Mouse (Mus musculus) hindbrain, embryonic 10.5 days (tissue): Measurements from ENCODE around the gene Mylk. TPM values are rescaled to one million over a fixed set of nuclear protein-coding genes. Genes with fewer than 3 reads are reported as not detected.
A peak's percentile ranks its signal among the peaks of the same experiment; 100 is the strongest.

Source experiments
- DNase-seq: peaks from one replicate; pipeline ENCODE4 v3.0.0-alpha.2; 2017; ENCODE audit warnings: low spot score
- H3K27ac ChIP-seq: fragments of 300-500 bp; sonication (generic); 2 replicates; pipeline ENCODE4 v1.5.1; 2016; ENCODE audit warnings: mild to moderate bottlenecking, moderate library complexity
- H3K27me3 ChIP-seq: fragments of 300-500 bp; sonication (generic); 2 replicates; pipeline ENCODE4 v1.6.1; 2016; ENCODE audit warnings: mild to moderate bottlenecking; ENCODE audit not compliant: poor library complexity, insufficient read depth, severe bottlenecking
- H3K36me3 ChIP-seq: fragments of 300-500 bp; sonication (generic); 2 replicates; pipeline ENCODE4 v1.6.1; 2016; ENCODE audit warnings: mild to moderate bottlenecking, moderate library complexity
- H3K4me1 ChIP-seq: fragments of 300-500 bp; sonication (generic); replicated peaks from 2 replicates; pipeline ENCODE4 v1.6.1; 2016; ENCODE audit warnings: mild to moderate bottlenecking
- H3K4me3 ChIP-seq: fragments of 300-500 bp; sonication (generic); 2 replicates; pipeline ENCODE4 v1.5.1; 2016; ENCODE audit warnings: mild to moderate bottlenecking, moderate library complexity
- H3K9me3 ChIP-seq: fragments of 300-500 bp; sonication (generic); 2 replicates; pipeline ENCODE4 v1.6.1; 2016; ENCODE audit warnings: mild to moderate bottlenecking, moderate library complexity
- WGBS: fragments of 180-500 bp; shearing (Covaris S2); methylation state at CpG from one replicate; pipeline ENCODE4 v1.1.7; 2016; 5-methylcytosine and 5-hydroxymethylcytosine counted together
- polyA plus RNA-seq: library from polyadenylated mRNA; unstranded; fragments of >200 nt; fragmentation: Nextera tagmentation; extraction: Ambion mirVana; gene quantifications from 2 replicates; pipeline ENCODE4 v1.2.1, GENCODE M21; 2016

The Mylk gene
- polyA plus RNA-seq, 1 experiment from 2014 or later: 5.7 TPM

DNA sequence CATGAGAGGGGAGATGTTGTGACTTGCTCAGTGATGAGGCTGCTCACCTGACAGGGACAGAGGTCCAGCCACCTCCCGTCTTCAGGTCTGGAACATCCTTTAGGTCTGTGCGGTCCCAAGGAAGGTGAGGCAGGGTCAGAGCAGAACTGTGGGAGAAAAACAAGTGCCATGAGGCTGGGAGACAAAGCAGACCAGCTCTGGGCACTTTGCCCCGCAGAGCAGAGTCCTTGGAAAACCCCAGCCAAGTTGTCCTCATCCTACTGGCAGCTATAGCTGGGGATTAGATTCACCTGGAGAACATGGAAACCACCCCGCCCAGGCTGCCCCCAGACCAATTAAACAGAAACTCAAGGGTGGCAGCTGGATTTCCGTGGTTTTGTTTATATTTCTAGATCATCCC, 195.4 kb downstream of the Mylk start:
- H3K9me3 ChIP-seq: no peaks in the 10 kb centered on the region

DNA sequence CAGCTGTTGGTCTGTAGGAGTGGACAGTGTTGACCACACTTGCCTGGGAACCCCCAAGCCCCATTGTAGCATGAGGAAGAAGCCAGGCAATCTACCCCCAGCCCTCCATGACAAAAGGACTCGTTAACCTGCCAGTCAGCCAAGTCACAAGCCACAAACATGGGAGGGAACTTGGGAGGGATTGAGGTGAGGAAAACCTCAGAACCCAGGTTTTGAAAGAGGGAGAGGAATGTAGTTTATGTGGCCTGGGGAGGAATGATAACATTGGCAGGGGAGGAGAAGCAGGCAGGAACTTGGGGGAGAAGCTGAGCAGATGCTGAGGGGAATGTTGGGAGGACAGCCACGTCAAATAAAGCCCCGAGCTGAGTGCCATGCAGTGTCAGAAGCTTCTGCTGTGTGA, 196.9 kb downstream of the Mylk start:
- DNase-seq: no peak
- WGBS: 53% methylated on average over 3 of the region's 3 CpGs
- H3K27me3 ChIP-seq: no peaks in the 10 kb centered on the region
- H3K27ac ChIP-seq: peak overlapping the region; percentile 24; the same call in 1 of the 2 replicates
- H3K4me1 ChIP-seq: peaks cover 32% of the 10 kb centered on the region
- H3K36me3 ChIP-seq: no peaks in the 10 kb centered on the region
- H3K9me3 ChIP-seq: no peaks in the 10 kb centered on the region
- no peak overlapping the region for H3K4me3 ChIP-seq

More for the DNA sequence above, 195.4 kb downstream of the Mylk start:
- Histone ChIP-seq H3K27ac (no peak overlapping the region), H3K4me3 (no peak overlapping the region), H3K27me3 (no peaks in the 10 kb centered on the region), H3K4me1 (peaks cover 38% of the 10 kb centered on the region), H3K36me3 (no peaks in the 10 kb centered on the region)
- DNase-seq: no peak
- WGBS: 78% methylated on average over 5 of the region's 5 CpGs

DNA sequence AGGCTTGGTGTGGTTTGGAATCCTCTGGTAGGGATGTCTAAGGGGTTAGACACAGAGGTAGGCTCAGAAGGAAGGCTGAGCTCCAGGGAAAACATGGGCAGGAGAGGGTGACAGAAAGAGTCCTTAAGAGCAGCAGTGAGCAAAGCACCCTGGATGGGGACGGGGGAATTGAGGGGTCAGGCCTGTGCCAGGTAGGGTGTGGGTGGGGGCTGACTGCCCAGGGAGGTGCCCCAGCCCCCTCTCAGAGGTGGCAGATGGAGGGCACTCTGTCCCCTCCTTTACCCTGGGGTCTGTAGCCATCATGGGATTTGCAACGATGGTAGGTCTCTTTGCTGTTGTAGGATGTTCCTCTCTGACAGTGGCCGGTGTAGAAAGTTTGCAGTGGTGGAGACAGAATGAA, 201.3 kb downstream of the Mylk start:
- Histone ChIP-seq H3K36me3 (no peaks in the 10 kb centered on the region), H3K9me3 (no peaks in the 10 kb centered on the region), H3K27ac (peak overlapping the region; percentile 56; the same call in 1 of the 2 replicates), H3K4me1 (peaks cover 16% of the 10 kb centered on the region), H3K4me3 (no peak overlapping the region), H3K27me3 (no peaks in the 10 kb centered on the region)
- no peak for DNase-seq
- 86% methylated on average over 3 of the region's 3 CpGs for WGBS

DNA sequence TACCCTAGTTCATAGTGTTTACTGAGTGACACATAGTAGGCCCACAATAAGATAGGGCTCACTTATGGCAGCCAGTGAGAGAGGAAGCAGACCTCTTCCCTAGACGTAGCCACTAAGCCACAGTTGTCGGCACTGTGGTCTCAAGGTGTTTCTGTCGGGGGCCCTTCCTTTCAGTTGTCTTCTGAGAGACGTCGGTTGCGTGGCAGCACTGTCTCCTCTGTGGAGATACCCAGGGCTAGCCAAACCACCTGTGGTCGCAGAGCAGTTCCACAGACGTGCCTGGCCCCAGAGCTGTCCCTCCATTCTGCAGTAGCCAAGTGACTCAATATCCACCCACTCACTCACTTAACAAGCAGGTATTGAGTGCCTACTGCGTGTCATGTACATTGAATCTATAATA, 205.9 kb downstream of the Mylk start:
- peaks cover 5% of the 10 kb centered on the region for H3K9me3 ChIP-seq
- H3K36me3 ChIP-seq: peaks cover 6% of the 10 kb centered on the region
- H3K27me3 ChIP-seq: no peaks in the 10 kb centered on the region
- peaks cover 6% of the 10 kb centered on the region for H3K4me1 ChIP-seq
- WGBS: 90% methylated on average over 9 of the region's 9 CpGs
- H3K27ac ChIP-seq: no peak overlapping the region
- H3K4me3 ChIP-seq: no peak overlapping the region
- no peak for DNase-seq

DNA sequence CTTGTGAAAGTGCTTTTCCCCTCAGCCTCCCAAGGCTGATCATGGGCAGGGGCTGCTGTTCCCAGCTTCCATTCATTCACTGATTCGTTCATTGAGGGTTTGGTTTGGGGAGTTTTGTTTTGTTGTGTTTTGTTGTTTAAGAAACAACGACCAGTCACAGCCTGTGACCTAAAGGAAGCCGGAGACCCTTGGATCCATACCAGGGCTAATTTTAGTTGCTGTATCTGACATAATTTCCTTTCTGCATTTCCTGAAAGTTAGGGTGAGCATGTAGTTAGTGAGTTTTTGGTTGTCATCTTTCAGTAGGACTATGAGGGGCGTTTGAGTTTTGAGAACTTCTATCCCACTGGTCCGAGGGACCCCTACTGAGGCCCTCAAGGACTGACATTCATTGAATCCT, 207.2 kb downstream of the Mylk start:
- H3K9me3 ChIP-seq: peaks cover 5% of the 10 kb centered on the region
- DNase-seq: no peak
- no peak overlapping the region for H3K27ac ChIP-seq
- peaks cover 18% of the 10 kb centered on the region for H3K36me3 ChIP-seq
- no peaks in the 10 kb centered on the region for H3K27me3 ChIP-seq
- H3K4me3 ChIP-seq: no peak overlapping the region
- H3K4me1 ChIP-seq: peaks cover 8% of the 10 kb centered on the region
- 85% methylated on average over 5 of the region's 5 CpGs for WGBS

- WGBS: 74% methylated on average over 3 of the region's 3 CpGs
- Histone ChIP-seq H3K9me3 (peaks cover 5% of the 10 kb centered on the region), H3K27me3 (no peaks in the 10 kb centered on the region), H3K4me1 (peaks cover 12% of the 10 kb centered on the region), H3K27ac (no peak overlapping the region), H3K36me3 (peaks cover 21% of the 10 kb centered on the region), H3K4me3 (no peak overlapping the region)
- no peak for DNase-seq
Observed at GRCm38 (mm10) chr16:34952798-34953197, 207.8 kb downstream of the Mylk start.

DNA sequence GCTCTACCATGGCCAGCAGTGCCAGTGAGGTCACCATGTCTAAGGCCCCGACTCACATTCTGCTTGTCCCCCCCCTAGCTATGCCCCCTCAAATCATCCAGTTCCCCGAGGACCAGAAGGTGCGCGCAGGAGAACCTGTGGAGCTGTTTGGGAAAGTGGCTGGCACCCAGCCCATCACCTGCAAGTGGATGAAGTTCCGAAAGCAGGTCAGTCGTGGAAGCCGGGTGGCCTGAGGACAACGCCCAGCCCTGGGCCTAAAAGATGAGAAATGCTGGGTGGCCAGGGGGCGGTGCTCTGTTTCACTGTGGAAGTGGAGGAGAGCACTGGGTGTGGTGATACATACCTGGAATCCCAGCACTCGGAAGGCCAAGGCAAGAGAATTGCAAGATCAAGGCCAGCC, 208.5 kb downstream of the Mylk start:
- Histone ChIP-seq H3K27ac (no peak overlapping the region), H3K36me3 (peaks cover 21% of the 10 kb centered on the region), H3K27me3 (no peaks in the 10 kb centered on the region), H3K4me1 (peaks cover 19% of the 10 kb centered on the region), H3K4me3 (no peak overlapping the region), H3K9me3 (peaks cover 5% of the 10 kb centered on the region)
- no peak for DNase-seq
- WGBS: 94% methylated on average over 10 of the region's 10 CpGs

GRCm38 (mm10) chr16:34957487-34958230, 212.6 kb downstream of the Mylk start:
- 77% methylated on average over 8 of the region's 8 CpGs for WGBS
- Histone ChIP-seq H3K27ac (peak overlapping the region; percentile 56; the same call in 1 of the 2 replicates), H3K4me3 (no peak overlapping the region), H3K36me3 (peaks cover 21% of the 10 kb centered on the region), H3K9me3 (peaks cover 5% of the 10 kb centered on the region), H3K27me3 (no peaks in the 10 kb centered on the region), H3K4me1 (peaks cover 40% of the 10 kb centered on the region)
- DNase-seq: no peak

DNA sequence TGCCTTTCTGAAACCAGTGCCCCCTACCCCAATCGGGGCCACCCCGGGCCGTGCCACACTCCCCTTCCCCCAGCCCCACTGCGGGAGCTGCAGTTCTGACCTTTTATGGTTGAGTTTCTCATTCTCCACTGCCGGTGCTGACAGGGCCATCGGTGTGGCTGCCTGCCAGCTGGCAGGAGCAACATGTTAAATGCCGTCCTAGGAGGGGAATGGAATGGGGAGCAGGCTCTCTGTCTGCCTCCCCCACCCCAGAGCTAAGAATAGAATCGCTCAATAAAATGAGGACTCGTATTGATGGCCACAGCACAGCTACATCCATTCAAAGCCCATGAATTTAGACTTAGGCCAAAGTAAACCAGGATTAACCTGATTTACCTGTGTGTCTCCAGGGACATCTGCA, 213.7 kb downstream of the Mylk start:
- H3K4me3 ChIP-seq: no peak overlapping the region
- peaks cover 40% of the 10 kb centered on the region for H3K4me1 ChIP-seq
- 47% methylated on average over 9 of the region's 9 CpGs for WGBS
- peaks cover 21% of the 10 kb centered on the region for H3K36me3 ChIP-seq
- H3K9me3 ChIP-seq: peaks cover 5% of the 10 kb centered on the region
- peak overlapping the region; percentile 56; the same call in 1 of the 2 replicates for H3K27ac ChIP-seq
- no peaks in the 10 kb centered on the region for H3K27me3 ChIP-seq
- no peak for DNase-seq

GRCm38 (mm10) chr16:34959261-34959660, 214.3 kb downstream of the Mylk start:
- H3K9me3 ChIP-seq: peaks cover 5% of the 10 kb centered on the region
- H3K4me1 ChIP-seq: peaks cover 40% of the 10 kb centered on the region
- H3K27me3 ChIP-seq: no peaks in the 10 kb centered on the region
- no peak for DNase-seq
- H3K4me3 ChIP-seq: no peak overlapping the region
- peaks cover 21% of the 10 kb centered on the region for H3K36me3 ChIP-seq
- WGBS: 87% methylated on average over 5 of the region's 5 CpGs
- H3K27ac ChIP-seq: no peak overlapping the region

DNA sequence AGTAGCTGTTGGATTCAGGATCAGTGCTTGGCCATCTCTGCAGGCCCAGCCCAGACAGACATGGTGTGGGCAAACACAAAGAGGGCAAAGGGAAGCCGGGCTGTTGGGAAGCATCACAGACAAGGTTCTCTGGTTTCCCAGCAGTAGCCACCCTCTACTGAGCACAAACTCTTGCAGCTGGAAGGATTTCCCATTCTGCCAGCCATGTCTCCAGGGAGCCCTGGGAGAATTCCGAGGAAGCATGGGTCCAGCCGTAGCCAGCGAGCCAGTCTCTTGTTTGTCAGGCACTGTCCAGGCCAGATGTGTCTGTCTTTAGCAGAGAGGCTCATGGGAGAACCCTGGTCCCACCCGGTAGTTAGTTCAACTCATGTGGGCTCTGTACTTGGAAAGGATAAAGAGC, 215.2 kb downstream of the Mylk start:
- Histone ChIP-seq H3K36me3 (peaks cover 15% of the 10 kb centered on the region; the same call in 1 of the 2 replicates), H3K27me3 (no peaks in the 10 kb centered on the region), H3K27ac (peak overlapping the region; percentile 54; the same call in 1 of the 2 replicates), H3K4me3 (no peak overlapping the region), H3K4me1 (peaks cover 40% of the 10 kb centered on the region), H3K9me3 (no peaks in the 10 kb centered on the region)
- 75% methylated on average over 5 of the region's 5 CpGs for WGBS
- DNase-seq: no peak

DNA sequence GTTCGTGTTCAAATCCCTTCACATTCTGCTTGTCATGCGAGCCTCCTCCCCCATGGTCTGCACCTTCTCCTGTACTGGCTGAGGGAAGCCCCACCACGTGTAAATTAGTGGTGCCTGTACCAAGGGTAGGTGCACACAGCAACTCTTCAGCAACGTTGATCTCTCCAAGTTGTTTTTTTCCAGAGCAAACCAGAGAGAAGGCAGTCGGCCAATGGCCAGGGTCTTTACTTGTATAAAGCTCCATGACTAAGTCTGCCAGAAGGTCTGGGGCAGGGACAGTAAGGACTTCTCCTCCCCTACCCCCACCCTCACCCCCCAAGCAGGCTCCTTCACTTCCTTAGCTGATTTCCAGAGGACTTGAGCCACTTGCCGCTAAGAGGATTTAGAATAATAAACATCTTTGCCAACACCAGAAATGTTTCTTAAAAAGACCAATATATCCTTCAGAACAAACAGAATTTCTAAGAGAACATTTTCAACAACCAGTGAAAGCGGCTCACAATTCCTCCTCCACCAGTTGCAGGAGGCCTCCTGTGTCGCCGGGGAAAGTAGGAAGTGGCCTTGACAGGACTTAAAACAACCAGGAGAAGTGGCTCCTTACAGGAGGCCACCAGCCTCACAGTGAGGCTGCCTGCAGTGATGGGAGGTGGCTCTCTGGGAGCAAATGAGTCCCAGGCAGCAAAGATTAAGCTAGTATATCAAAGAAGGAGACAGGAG, 216.0 kb downstream of the Mylk start:
- WGBS: 66% methylated on average over 9 of the region's 9 CpGs
- H3K9me3 ChIP-seq: no peaks in the 10 kb centered on the region
- H3K4me1 ChIP-seq: peaks cover 40% of the 10 kb centered on the region
- H3K27ac ChIP-seq: 0 out of 2 replicates have a peak overlapping the region, but pooled peaks have one; percentile 12
- H3K4me3 ChIP-seq: no peak overlapping the region
- H3K36me3 ChIP-seq: peaks cover 15% of the 10 kb centered on the region; the same call in 1 of the 2 replicates
- H3K27me3 ChIP-seq: no peaks in the 10 kb centered on the region
- no peak for DNase-seq

- H3K4me3 ChIP-seq: no peak overlapping the region
- H3K9me3 ChIP-seq: no peaks in the 10 kb centered on the region
- H3K27me3 ChIP-seq: no peaks in the 10 kb centered on the region
- H3K4me1 ChIP-seq: peaks cover 44% of the 10 kb centered on the region
- no peak for DNase-seq
- H3K27ac ChIP-seq: no peak overlapping the region
- 88% methylated on average over 4 of the region's 4 CpGs for WGBS
- 0 out of 2 replicates have a peak, but pooled peaks cover 2% of the 10 kb centered on the region for H3K36me3 ChIP-seq
Observed at GRCm38 (mm10) chr16:34962322-34962721, 217.3 kb downstream of the Mylk start.
